Mouse (Mus musculus): ENCODE measurements around the gene Zbtb16.

Gene Zbtb16

GRCm38 (mm10) chr9:48833493-48833892 lies 2.5 kb downstream of the Zbtb16 start:
- H3K36me3 ChIP-seq (ENCODE audit: insufficient read depth, low read length): no peaks in the 10 kb centered on the region
- H3K27me3 ChIP-seq (ENCODE audit: insufficient read depth, low read length): peaks cover 88% of the 10 kb centered on the region
- H3K9me3 ChIP-seq (ENCODE audit: low read length): no peaks in the 10 kb centered on the region
- H3K4me1 ChIP-seq (replicated peaks; ENCODE audit: low read depth, low read length): peaks cover 31% of the 10 kb centered on the region
- H3K4me3 ChIP-seq (replicated peaks; ENCODE audit: low read length): no peak overlapping the region
- TF ChIP-seq NANOG (IDR thresholded peaks at IDR 0.05; ENCODE audit: borderline replicate concordance, low read length) (no peak), CTCF (conservative IDR thresholded peaks at IDR 0.05; ENCODE audit: low read length) (no peak), POU5F1 (IDR thresholded peaks at IDR 0.05; ENCODE audit: borderline replicate concordance, low read length) (no peak)

- TF ChIP-seq CTCF (conservative IDR thresholded peaks at IDR 0.05; ENCODE audit: low read length): no peak
- Histone ChIP-seq H3K27me3 (ENCODE audit: insufficient read depth, low read length) (peaks cover 80% of the 10 kb centered on the region), H3K9me3 (ENCODE audit: low read length) (no peaks in the 10 kb centered on the region), H3K4me3 (replicated peaks; ENCODE audit: low read length) (no peak overlapping the region), H3K36me3 (ENCODE audit: insufficient read depth, low read length) (no peaks in the 10 kb centered on the region), H3K4me1 (replicated peaks; ENCODE audit: low read depth, low read length) (peaks cover 22% of the 10 kb centered on the region)
Measured at GRCm38 (mm10) chr9:48832473-48833100, 3.4 kb downstream of the Zbtb16 start.

GRCm38 (mm10) chr9:48831560-48832460 lies 4.2 kb downstream of the Zbtb16 start:
- Histone ChIP-seq H3K4me3 (replicated peaks; ENCODE audit: low read length) (no peak overlapping the region), H3K36me3 (ENCODE audit: insufficient read depth, low read length) (no peaks in the 10 kb centered on the region), H3K4me1 (replicated peaks; ENCODE audit: low read depth, low read length) (peaks cover 15% of the 10 kb centered on the region), H3K9me3 (ENCODE audit: low read length) (no peaks in the 10 kb centered on the region), H3K27me3 (ENCODE audit: insufficient read depth, low read length) (peaks cover 76% of the 10 kb centered on the region)
- TF ChIP-seq POU5F1 (IDR thresholded peaks at IDR 0.05; ENCODE audit: borderline replicate concordance, low read length) (no peak), NANOG (IDR thresholded peaks at IDR 0.05; ENCODE audit: borderline replicate concordance, low read length) (no peak), CTCF (conservative IDR thresholded peaks at IDR 0.05; ENCODE audit: low read length) (no peak)

DNA sequence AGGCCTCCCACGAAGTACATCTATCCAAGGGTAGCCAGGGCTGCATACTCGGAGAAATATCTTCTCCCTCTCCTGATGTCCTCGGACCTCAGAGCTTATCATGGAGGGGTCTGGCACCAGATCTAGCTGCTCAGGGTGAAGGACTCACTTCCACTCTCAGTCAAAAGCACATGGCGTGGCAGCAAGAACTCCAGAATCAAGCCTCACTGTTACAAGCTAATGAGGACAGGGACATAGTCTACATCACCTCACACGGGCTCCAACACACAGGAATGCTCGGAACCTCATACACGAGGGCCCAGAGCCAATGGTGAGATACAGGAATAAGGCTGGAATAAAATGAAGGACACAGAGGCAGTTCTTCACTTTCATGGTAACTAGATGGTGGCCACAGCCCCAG lies 7.2 kb downstream of the Zbtb16 start:
- Histone ChIP-seq H3K9me3 (ENCODE audit: low read length) (no peaks in the 10 kb centered on the region), H3K4me3 (replicated peaks; ENCODE audit: low read length) (no peak overlapping the region), H3K4me1 (replicated peaks; ENCODE audit: low read depth, low read length) (no peaks in the 10 kb centered on the region), H3K36me3 (ENCODE audit: insufficient read depth, low read length) (no peaks in the 10 kb centered on the region), H3K27me3 (ENCODE audit: insufficient read depth, low read length) (peaks cover 55% of the 10 kb centered on the region)
- no peak for TF ChIP-seq CTCF (conservative IDR thresholded peaks at IDR 0.05; ENCODE audit: low read length)
- TF ChIP-seq NANOG (IDR thresholded peaks at IDR 0.05; ENCODE audit: borderline replicate concordance, low read length): no peak

GRCm38 (mm10) chr9:48826377-48826889 lies 9.6 kb downstream of the Zbtb16 start:
- Histone ChIP-seq H3K27me3 (ENCODE audit: insufficient read depth, low read length) (peaks cover 48% of the 10 kb centered on the region), H3K4me1 (replicated peaks; ENCODE audit: low read depth, low read length) (peaks cover 14% of the 10 kb centered on the region), H3K9me3 (ENCODE audit: low read length) (no peaks in the 10 kb centered on the region), H3K4me3 (replicated peaks; ENCODE audit: low read length) (no peak overlapping the region), H3K36me3 (ENCODE audit: insufficient read depth, low read length) (no peaks in the 10 kb centered on the region)
- no peak for TF ChIP-seq CTCF (conservative IDR thresholded peaks at IDR 0.05; ENCODE audit: low read length)
- TF ChIP-seq POU5F1 (IDR thresholded peaks at IDR 0.05; ENCODE audit: borderline replicate concordance, low read length): no peak
- TF ChIP-seq NANOG (IDR thresholded peaks at IDR 0.05; ENCODE audit: borderline replicate concordance, low read length): no peak

DNA sequence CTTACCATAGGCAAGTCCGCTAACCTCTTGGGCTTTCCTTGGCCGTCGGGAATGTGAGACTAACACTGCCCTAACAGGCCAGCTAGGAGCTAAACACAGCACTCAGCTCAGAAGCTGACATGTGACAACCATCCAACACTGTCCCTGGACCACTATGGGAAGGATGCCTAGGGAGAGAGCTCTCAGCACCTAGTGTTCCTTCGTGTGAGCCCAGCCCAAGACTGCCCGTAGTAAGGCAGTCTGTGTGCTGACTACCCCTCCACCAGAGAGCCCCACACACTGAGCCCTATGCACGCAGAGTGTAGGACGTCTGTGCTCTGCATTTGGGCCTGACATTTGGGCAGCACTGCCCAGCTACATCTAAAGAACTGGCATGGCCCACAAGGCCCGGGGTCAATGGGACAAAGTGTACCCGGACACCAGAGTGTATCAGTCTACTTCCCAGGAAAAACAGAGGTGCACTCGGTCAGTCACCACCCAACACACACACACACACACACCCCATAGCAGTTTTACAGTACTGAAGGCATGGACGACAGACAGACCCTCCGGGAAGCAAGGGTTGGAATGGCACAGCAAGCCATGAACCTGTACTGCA lies 11.4 kb downstream of the Zbtb16 start:
- Histone ChIP-seq H3K9me3 (ENCODE audit: low read length) (no peaks in the 10 kb centered on the region), H3K36me3 (ENCODE audit: insufficient read depth, low read length) (no peaks in the 10 kb centered on the region), H3K27me3 (ENCODE audit: insufficient read depth, low read length) (peaks cover 47% of the 10 kb centered on the region), H3K4me3 (replicated peaks; ENCODE audit: low read length) (no peak overlapping the region), H3K4me1 (replicated peaks; ENCODE audit: low read depth, low read length) (peaks cover 14% of the 10 kb centered on the region)
- TF ChIP-seq CTCF (conservative IDR thresholded peaks at IDR 0.05; ENCODE audit: low read length) (no peak), NANOG (IDR thresholded peaks at IDR 0.05; ENCODE audit: borderline replicate concordance, low read length) (no peak), POU5F1 (IDR thresholded peaks at IDR 0.05; ENCODE audit: borderline replicate concordance, low read length) (no peak)

- peaks cover 14% of the 10 kb centered on the region for H3K4me1 ChIP-seq (replicated peaks; ENCODE audit: low read depth, low read length)
- H3K9me3 ChIP-seq (ENCODE audit: low read length): no peaks in the 10 kb centered on the region
- H3K4me3 ChIP-seq (replicated peaks; ENCODE audit: low read length): no peak overlapping the region
- peaks cover 47% of the 10 kb centered on the region for H3K27me3 ChIP-seq (ENCODE audit: insufficient read depth, low read length)
- H3K36me3 ChIP-seq (ENCODE audit: insufficient read depth, low read length): no peaks in the 10 kb centered on the region
- TF ChIP-seq NANOG (IDR thresholded peaks at IDR 0.05; ENCODE audit: borderline replicate concordance, low read length) (no peak), CTCF (conservative IDR thresholded peaks at IDR 0.05; ENCODE audit: low read length) (no peak), POU5F1 (IDR thresholded peaks at IDR 0.05; ENCODE audit: borderline replicate concordance, low read length) (no peak)
Measured at GRCm38 (mm10) chr9:48823851-48824250, 12.2 kb downstream of the Zbtb16 start.

DNA sequence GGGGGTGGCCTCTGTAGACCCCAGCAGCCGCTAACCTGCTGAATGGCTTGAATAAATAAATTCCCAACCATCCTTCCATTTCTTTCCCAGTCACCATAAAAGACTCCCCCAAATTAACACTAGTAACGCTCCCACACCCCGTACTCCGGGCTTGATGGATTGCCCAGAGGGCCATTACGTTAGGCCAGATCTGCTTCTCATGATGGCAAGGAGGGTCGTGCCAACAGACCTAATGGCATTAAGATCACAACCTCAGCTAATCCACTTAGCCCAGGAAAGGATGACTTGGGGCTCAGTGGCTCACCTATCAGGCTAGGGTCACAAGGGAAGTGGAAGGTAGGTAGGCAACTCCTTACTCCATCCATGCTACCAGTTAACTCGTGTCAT lies 12.7 kb downstream of the Zbtb16 start:
- Histone ChIP-seq H3K4me1 (replicated peaks; ENCODE audit: low read depth, low read length) (peaks cover 14% of the 10 kb centered on the region), H3K4me3 (replicated peaks; ENCODE audit: low read length) (peak overlapping the region; percentile 37; the same call in 1 of the 2 replicates), H3K36me3 (ENCODE audit: insufficient read depth, low read length) (no peaks in the 10 kb centered on the region), H3K27me3 (ENCODE audit: insufficient read depth, low read length) (peaks cover 42% of the 10 kb centered on the region), H3K9me3 (ENCODE audit: low read length) (no peaks in the 10 kb centered on the region)
- TF ChIP-seq POU5F1 (IDR thresholded peaks at IDR 0.05; ENCODE audit: borderline replicate concordance, low read length): no peak
- TF ChIP-seq NANOG (IDR thresholded peaks at IDR 0.05; ENCODE audit: borderline replicate concordance, low read length): no peak
- TF ChIP-seq CTCF (conservative IDR thresholded peaks at IDR 0.05; ENCODE audit: low read length): no peak
